Mouse (Mus musculus): Measurements from ENCODE around the gene Rbfox2. TPM values are rescaled to one million over a fixed set of nuclear protein-coding genes. Genes with fewer than 3 reads are reported as not detected.

The Rbfox2 gene
- polyA plus RNA-seq, 1 experiment: 193 TPM

DNA sequence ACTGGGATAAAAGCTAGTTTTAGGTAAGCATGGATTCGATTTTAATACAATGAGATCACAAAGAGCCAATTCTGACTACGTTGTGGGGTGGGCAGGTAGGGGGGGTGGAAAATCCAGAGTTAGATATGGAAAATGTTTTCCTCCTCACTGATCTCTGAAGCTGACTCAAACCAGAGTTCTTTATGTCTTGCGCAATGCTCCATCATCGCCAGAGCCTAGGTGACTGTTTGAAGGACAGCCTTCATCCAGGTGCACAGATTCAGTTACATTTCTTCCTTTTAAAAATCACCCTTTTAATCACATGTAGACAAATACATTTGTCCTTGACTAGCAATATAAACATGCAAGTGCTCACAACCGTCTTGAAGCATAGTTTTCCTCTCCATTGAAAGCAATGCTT is 62.2 kb downstream of the Rbfox2 start:
- Histone ChIP-seq H3K27ac (ENCODE audit: insufficient read depth, low read length) (peak overlapping the region; percentile 80), H3K4me3 (ENCODE audit: insufficient read depth, low read length) (peak overlapping the region; percentile 36), H3K4me1 (ENCODE audit: control insufficient read depth, insufficient read depth, low read length) (peaks cover 23% of the 10 kb centered on the region)
- TF ChIP-seq CTCF (IDR thresholded peaks at IDR 0.05; ENCODE audit: extremely low read depth, insufficient read depth, low read length) (no peak), POLR2A (IDR thresholded peaks at IDR 0.05; ENCODE audit: extremely low read depth, insufficient read depth, low read length) (no peak)

DNA sequence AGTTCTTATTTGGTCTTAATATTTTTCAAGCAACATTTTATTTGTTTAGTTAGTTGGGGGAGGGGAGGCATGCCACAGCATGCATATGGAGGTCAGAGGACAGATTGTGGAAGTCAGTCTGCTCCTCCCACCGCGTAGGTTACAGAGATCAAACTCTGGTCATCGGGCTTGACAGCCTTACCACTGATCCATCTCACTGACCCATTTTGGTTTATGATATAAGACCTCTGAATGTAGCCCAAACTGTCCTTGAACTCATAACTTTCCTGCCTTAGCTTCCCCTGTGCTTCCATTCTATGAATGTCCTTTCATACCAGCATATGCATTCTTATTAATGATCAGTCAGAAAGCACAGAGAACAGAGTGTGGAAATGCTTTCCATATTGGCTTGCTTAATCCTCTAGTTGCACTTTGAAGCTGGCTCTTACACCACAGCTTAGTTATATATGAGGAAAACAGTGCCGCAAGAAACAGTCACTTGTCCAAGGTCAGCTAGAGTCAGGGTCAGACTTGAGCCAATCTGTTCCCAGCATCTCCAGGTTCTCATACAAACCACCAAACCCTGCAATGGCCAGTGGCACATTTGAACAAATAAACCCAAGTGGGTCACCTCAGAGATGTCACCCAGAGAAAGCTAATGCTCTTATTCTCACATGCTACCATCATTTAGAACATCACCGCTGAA is 62.8 kb downstream of the Rbfox2 start:
- TF ChIP-seq POLR2A (IDR thresholded peaks at IDR 0.05; ENCODE audit: extremely low read depth, insufficient read depth, low read length): no peak
- TF ChIP-seq CTCF (IDR thresholded peaks at IDR 0.05; ENCODE audit: extremely low read depth, insufficient read depth, low read length): no peak
- peak overlapping the region; percentile 80 for H3K27ac ChIP-seq (ENCODE audit: insufficient read depth, low read length)
- H3K4me3 ChIP-seq (ENCODE audit: insufficient read depth, low read length): peak overlapping the region; percentile 36
- peaks cover 21% of the 10 kb centered on the region for H3K4me1 ChIP-seq (ENCODE audit: control insufficient read depth, insufficient read depth, low read length)

DNA sequence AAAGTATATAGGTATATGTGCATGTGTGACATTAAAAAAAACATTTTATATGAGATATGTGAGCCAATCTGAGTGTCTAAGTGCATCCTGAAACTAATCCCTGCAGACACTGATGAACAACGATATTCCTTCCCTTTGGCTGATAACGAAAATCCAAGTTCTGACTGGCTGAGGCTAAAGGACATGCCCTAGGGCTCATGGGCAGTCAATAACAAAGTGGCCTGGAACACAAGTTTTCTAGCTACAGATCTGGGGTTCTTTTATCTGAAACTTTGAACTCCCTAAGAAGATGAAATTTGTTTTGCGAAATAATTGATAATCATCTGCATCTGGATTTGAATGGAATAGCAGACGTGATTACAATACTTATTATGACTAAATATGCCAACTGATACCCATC is 66.2 kb downstream of the Rbfox2 start:
- Histone ChIP-seq H3K4me1 (ENCODE audit: control insufficient read depth, insufficient read depth, low read length) (peaks cover 19% of the 10 kb centered on the region), H3K27ac (ENCODE audit: insufficient read depth, low read length) (no peak overlapping the region), H3K4me3 (ENCODE audit: insufficient read depth, low read length) (no peak overlapping the region)
- TF ChIP-seq POLR2A (IDR thresholded peaks at IDR 0.05; ENCODE audit: extremely low read depth, insufficient read depth, low read length) (no peak), CTCF (IDR thresholded peaks at IDR 0.05; ENCODE audit: extremely low read depth, insufficient read depth, low read length) (no peak)

DNA sequence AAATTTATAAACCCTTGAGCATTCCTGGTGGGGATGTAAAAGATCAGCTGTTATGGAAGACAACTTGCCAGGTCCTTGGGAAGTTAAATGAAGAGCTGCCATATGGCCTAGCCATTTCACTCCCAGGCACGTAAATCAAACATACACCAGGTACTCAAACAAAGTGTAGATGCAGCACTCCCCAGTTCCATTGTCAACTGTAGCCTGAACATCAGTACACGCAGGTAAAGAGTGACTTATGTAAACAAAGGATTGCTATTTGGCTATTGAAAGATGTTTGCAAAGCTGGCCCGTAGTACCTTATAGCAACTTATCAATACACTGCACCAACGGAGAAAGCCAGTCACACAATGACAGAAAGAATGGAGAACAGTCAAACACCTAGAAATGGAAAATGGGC is 67.2 kb downstream of the Rbfox2 start:
- Histone ChIP-seq H3K27ac (ENCODE audit: insufficient read depth, low read length) (no peak overlapping the region), H3K4me3 (ENCODE audit: insufficient read depth, low read length) (no peak overlapping the region), H3K4me1 (ENCODE audit: control insufficient read depth, insufficient read depth, low read length) (peaks cover 23% of the 10 kb centered on the region)
- TF ChIP-seq POLR2A (IDR thresholded peaks at IDR 0.05; ENCODE audit: extremely low read depth, insufficient read depth, low read length) (no peak), CTCF (IDR thresholded peaks at IDR 0.05; ENCODE audit: extremely low read depth, insufficient read depth, low read length) (no peak)

DNA sequence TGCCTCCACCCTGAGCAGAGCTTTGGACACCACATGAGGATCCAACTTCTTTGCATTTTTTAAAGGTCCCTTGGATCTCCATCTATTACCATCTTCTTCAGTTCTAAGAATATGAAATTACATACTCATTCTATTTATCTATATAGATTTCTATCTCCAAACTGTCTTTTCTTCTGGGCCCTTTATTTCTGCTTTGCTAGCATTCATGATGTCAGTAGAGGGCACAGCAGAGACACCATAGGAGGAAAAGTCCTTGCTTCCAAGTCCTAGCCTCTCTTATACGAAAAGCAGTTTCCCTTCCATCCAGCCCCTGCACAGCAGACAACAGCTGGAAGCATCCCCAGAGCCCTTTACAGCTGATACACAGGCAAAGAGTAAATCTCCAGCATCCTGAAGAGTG is 69.1 kb downstream of the Rbfox2 start:
- H3K4me3 ChIP-seq (ENCODE audit: insufficient read depth, low read length): no peak overlapping the region
- peaks cover 20% of the 10 kb centered on the region for H3K4me1 ChIP-seq (ENCODE audit: control insufficient read depth, insufficient read depth, low read length)
- TF ChIP-seq POLR2A (IDR thresholded peaks at IDR 0.05; ENCODE audit: extremely low read depth, insufficient read depth, low read length): no peak
- no peak for TF ChIP-seq CTCF (IDR thresholded peaks at IDR 0.05; ENCODE audit: extremely low read depth, insufficient read depth, low read length)
- no peak overlapping the region for H3K27ac ChIP-seq (ENCODE audit: insufficient read depth, low read length)

DNA sequence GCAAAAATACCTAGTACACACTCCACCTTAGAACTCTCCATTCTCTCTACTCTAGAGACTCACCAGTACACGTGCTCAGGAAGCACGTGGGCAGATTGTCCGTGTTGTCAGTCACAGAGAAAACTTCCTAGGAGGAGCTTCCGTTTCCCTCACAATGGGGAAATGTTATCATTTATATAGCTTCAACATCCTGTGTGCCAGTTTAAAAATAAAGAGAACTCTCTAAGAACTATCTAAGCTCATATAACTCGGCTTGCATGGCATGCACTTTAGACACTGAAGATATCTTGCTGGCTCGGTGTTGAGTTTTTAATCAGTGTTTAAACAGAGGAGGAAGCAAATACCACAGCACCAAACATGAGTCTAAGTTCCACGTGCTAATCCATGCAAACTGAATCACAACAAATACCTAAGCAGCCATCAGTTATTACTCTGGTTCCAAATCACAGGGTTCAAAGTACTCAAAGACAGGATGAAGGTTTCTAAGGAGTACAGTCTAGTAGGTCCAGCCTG is 70.7 kb downstream of the Rbfox2 start:
- TF ChIP-seq CTCF (IDR thresholded peaks at IDR 0.05; ENCODE audit: extremely low read depth, insufficient read depth, low read length): no peak
- no peak for TF ChIP-seq POLR2A (IDR thresholded peaks at IDR 0.05; ENCODE audit: extremely low read depth, insufficient read depth, low read length)
- no peak overlapping the region for H3K4me3 ChIP-seq (ENCODE audit: insufficient read depth, low read length)
- H3K27ac ChIP-seq (ENCODE audit: insufficient read depth, low read length): peak overlapping the region; percentile 47; the same call in 1 of the 2 replicates
- H3K4me1 ChIP-seq (ENCODE audit: control insufficient read depth, insufficient read depth, low read length): peaks cover 20% of the 10 kb centered on the region

DNA sequence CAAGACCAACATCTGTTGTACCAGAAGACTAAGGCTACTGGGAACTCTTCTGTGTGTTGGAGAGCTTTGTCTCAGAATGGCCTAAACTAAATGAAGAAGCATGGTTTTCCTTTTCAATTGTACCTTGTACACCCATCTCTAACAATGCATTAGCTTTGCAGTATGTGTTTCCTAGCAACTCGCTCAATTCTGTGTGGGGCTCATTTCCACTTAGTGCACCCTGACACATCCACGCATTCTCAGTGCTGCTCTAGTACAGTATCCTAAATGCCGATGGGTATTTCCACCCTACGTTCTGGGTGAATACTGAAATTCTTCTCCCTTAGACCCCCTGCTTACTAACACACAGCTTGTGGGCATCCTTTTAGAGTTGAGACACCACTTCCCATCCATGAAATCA is 71.3 kb downstream of the Rbfox2 start:
- no peak overlapping the region for H3K4me3 ChIP-seq (ENCODE audit: insufficient read depth, low read length)
- peaks cover 20% of the 10 kb centered on the region for H3K4me1 ChIP-seq (ENCODE audit: control insufficient read depth, insufficient read depth, low read length)
- TF ChIP-seq CTCF (IDR thresholded peaks at IDR 0.05; ENCODE audit: extremely low read depth, insufficient read depth, low read length) (no peak), POLR2A (IDR thresholded peaks at IDR 0.05; ENCODE audit: extremely low read depth, insufficient read depth, low read length) (no peak)
- H3K27ac ChIP-seq (ENCODE audit: insufficient read depth, low read length): no peak overlapping the region; the same call in 1 of the 2 replicates

DNA sequence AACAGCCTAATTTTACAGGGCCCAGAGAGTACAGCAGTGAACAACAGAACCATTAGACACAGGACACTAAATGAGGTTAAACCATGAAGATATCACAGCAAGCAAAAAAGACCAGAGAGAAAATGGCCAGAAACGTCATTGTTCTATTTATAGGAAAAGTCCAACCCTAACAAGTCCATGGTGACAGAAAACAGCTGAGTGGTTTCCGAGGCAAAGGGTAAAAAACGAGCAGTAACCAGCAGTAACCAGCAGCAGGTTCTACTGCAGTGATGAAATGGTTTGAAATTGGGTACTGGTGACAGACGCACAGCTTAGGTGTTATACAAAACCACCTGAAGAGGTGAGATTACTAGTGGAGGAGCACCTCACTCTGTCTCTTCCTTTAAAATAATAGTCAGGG is 72.5 kb downstream of the Rbfox2 start:
- no peak overlapping the region for H3K4me3 ChIP-seq (ENCODE audit: insufficient read depth, low read length)
- H3K4me1 ChIP-seq (ENCODE audit: control insufficient read depth, insufficient read depth, low read length): peaks cover 18% of the 10 kb centered on the region
- H3K27ac ChIP-seq (ENCODE audit: insufficient read depth, low read length): no peak overlapping the region
- no peak for TF ChIP-seq CTCF (IDR thresholded peaks at IDR 0.05; ENCODE audit: extremely low read depth, insufficient read depth, low read length)

DNA sequence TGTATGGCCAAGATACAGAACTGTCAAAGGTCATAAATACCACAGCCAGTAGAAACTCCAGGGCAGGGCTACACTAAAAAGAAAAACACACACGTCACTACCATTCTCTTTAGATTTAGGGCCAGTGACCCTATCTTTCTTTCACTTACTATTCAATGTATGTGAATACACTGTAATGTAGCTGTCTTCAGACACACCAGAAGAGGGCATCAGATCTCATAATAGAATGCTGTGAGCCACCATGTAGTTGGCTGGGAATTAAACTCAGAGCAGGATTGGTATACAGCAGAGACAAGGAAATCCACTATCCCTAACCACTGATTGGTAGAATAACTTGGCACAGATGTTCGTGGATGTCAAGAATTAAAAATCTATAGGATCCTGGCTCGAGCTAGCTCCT is 76.7 kb downstream of the Rbfox2 start:
- Histone ChIP-seq H3K27ac (ENCODE audit: insufficient read depth, low read length) (no peak overlapping the region), H3K4me3 (ENCODE audit: insufficient read depth, low read length) (no peak overlapping the region)

DNA sequence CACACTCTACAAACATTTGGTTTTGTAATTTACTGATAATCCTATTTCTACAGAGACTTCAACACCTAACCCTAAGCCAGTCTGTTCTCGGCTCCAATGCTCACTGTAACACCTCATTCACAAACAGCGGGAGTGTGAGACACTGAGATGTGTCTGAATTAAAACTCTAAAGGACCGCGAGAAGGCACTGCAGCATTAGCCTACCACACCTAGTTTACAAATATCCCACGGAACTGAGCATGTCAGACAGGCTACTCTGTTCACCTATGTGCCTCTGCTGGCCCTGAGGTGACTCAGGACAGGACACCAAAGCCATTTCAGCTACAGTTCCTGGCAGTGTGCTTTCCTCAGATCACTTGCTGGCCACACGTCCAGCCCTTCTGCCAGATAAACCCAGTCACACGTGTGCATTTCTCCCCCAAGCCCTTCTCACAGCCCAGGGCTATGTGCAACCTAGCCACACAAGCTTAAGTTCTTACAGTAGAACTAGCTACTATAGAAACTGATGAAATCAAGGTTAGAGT is 79.9 kb downstream of the Rbfox2 start:
- H3K4me1 ChIP-seq (ENCODE audit: control insufficient read depth, insufficient read depth, low read length): peaks cover 6% of the 10 kb centered on the region
- no peak overlapping the region for H3K27ac ChIP-seq (ENCODE audit: insufficient read depth, low read length)
- H3K4me3 ChIP-seq (ENCODE audit: insufficient read depth, low read length): no peak overlapping the region
- 0 out of 2 replicates have a peak, but pooled peaks have one; percentile 0 for TF ChIP-seq CTCF (IDR thresholded peaks at IDR 0.05; ENCODE audit: extremely low read depth, insufficient read depth, low read length)
- TF ChIP-seq POLR2A (IDR thresholded peaks at IDR 0.05; ENCODE audit: extremely low read depth, insufficient read depth, low read length): no peak

More for the DNA sequence above, 76.7 kb downstream of the Rbfox2 start:
- peaks cover 10% of the 10 kb centered on the region for H3K4me1 ChIP-seq (ENCODE audit: control insufficient read depth, insufficient read depth, low read length)
- TF ChIP-seq POLR2A (IDR thresholded peaks at IDR 0.05; ENCODE audit: extremely low read depth, insufficient read depth, low read length) (no peak), CTCF (IDR thresholded peaks at IDR 0.05; ENCODE audit: extremely low read depth, insufficient read depth, low read length) (no peak)

All from cortical plate, adult 2 months (tissue).